Mouse (Mus musculus): ENCODE results near the gene Ager.
A peak's percentile ranks its signal among the peaks of the same experiment; 100 is the strongest.

Gene Ager

GRCm38 (mm10) chr17:34585121-34585520 lies 12.5 kb upstream of the Ager start:
- no peak for DNase-seq (ENCODE audit: low spot score in 2 of 2)

- DNase-seq (ENCODE audit: low spot score in 2 of 2): no peak
Measured at GRCm38 (mm10) chr17:34585877-34586771, 11.5 kb upstream of the Ager start.

DNA sequence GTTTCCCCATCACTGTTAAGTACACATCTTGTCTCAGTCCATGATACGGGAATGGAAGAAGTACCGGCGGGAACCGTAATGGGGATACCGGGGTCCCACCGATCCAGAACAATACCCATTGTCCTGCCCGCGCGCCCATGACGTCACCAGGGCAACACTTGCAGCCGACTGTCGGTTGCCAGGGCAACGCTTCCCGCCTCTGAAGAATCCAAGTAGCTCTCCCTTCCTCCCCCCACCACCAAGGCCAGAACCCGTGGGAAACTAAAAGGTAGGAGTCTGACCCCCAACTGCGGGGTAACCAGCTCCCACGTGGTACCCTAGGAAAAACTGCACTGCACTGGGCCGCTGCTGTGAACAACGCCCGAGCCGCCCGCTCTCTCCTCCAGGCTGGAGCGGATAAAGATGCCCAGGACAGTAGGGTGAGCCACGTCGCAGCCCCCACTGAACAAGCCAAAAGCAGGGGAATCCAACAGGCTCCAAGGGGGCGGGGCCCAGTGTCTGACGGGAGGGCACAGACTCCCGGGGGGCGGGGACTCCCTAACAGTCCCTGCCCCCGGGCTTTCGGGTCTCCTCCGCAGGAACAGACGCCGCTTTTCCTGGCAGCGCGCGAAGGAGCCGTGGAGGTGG lies 10.8 kb upstream of the Ager start:
- peak; percentile 54 to 92 for DNase-seq (ENCODE audit: low spot score in 2 of 2)

DNA sequence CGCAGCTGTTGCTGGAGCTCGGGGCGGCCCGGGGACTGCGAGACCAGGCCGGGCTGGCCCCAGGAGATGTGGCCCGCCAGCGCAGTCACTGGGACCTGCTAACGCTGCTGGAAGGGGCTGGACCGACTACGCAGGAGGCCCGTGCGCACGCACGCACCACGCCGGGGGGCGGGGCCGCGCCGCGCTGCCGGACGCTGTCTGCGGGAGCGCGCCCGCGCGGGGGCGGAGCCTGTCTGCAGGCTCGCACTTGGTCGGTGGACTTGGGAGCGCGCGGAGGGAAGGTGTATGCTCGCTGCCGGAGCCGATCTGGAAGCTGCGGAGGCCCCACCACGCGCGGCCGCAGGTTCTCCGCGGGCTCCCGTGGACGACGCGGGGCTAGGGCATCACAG lies 10.2 kb upstream of the Ager start:
- DNase-seq (ENCODE audit: low spot score in 2 of 2): peak; percentile 96 to 98

DNA sequence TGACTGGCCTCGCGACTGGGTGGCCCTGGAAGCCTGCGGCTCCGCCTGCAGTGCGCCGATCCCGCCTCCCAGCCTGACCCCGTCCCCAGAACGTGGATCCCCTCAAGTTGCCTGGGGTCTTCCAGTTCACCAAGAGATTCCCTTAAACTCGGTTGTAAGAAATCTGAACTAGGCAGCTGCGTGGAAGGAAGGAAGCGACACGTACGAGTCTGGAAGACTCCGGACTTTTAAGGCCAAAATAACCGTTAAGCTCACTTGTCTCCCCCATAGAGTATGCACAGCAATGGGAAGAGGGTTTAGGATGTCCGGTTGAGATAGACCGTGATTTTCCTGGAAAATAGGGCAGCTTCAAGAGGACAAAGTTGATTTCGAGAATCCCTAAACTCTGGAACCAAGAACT lies 9.8 kb upstream of the Ager start:
- no peak for DNase-seq (ENCODE audit: low spot score in 2 of 2)

GRCm38 (mm10) chr17:34588767-34589166 lies 8.9 kb upstream of the Ager start:
- no peak for DNase-seq (ENCODE audit: low spot score in 2 of 2)

DNA sequence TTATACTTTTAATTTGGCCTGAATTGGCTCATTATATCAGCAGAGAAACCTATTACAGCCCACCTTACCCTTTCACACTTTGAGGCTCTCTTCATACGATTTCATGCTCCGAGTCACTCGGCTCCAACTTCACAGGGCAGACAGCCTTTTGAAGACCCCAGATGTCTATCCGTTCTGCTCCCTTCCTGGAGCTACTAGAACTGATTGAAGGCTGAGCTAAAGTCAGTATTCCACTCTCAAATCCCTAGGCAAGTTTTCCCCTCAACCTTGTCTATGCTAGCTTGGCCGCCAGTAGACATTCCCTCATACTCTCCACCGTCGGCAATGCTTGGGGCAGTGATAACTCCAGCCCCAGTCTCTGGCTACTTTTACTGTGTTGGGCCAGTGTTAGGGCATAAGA lies 8.5 kb upstream of the Ager start:
- DNase-seq (ENCODE audit: low spot score in 2 of 2): no peak

- DNase-seq (ENCODE audit: low spot score in 2 of 2): peak in 1 of 2 experiments; percentile 71
Measured at GRCm38 (mm10) chr17:34589681-34590101, 8.0 kb upstream of the Ager start, which contains the start of gene Gpsm3. TSS of gene Gpsm3 (plus strand) at chr17:34589806.

DNA sequence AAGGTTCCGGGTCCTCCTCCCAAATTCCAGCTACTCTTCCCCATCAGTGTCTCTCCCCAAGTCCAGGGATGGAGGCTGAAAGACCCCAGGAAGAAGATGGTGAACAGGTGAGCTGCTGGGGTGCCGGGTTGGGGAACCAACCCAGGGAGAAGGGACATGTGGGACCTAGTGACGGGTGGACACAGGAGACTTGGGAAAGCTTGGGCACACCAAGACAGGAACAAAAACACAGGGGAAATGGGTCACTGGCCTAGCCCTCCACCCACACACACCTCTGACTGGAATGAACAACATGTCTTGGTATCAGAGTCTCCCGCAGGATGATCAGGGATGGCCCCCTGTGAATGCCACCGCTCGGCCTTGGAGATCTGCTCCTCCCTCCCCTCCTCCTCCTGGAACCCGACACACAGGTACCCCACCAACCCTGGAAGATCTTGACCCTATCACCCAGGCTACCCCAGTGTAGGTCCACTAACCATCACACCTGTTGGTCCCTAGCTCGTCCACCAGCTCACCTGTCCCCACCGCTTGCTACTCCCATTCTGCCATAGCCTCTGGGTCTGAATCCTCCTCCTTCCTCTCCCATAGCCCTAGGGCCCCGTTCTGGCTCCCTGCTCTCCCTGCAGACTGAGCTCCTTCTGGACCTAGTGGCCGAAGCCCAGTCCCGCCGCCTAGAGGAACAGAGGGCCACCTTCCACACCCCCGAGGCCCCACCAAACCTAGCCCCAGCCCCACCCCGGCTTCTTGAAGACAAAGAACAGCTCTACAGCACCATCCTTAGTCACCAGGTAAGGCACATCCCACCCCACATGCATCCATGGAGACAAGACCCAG lies 7.3 kb upstream of the Ager start:
- no peak for DNase-seq (ENCODE audit: low spot score in 2 of 2)

- no peak for DNase-seq (ENCODE audit: low spot score in 2 of 2)
Measured at GRCm38 (mm10) chr17:34591029-34591993, 6.4 kb upstream of the Ager start, which contains the start of gene Pbx2. TSS of gene Pbx2 (plus strand) at chr17:34591266.

DNA sequence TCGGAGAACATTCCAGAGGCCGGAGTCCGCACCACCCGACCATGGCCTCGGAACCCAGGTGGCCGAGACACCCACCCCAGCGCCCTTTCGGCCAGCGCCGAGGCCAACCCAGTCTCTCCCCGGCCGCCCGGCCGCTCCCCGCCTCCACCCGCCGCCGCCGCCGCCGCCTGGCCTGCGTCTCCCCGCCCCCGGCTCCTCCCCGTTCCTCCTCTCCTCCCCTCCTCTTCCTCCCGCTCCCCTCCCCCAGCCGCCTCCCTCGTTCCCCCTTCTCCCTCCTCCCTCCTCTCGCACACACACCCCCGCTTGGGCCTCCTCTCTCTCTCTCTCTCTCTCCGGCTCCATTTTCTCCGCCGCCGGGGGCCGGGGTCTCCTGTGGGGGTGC lies 5.7 kb upstream of the Ager start:
- peak; percentile 86 to 95 for DNase-seq (ENCODE audit: low spot score in 2 of 2)

GRCm38 (mm10) chr17:34592581-34593549 lies 4.8 kb upstream of the Ager start:
- no peak for DNase-seq (ENCODE audit: low spot score in 2 of 2)

DNA sequence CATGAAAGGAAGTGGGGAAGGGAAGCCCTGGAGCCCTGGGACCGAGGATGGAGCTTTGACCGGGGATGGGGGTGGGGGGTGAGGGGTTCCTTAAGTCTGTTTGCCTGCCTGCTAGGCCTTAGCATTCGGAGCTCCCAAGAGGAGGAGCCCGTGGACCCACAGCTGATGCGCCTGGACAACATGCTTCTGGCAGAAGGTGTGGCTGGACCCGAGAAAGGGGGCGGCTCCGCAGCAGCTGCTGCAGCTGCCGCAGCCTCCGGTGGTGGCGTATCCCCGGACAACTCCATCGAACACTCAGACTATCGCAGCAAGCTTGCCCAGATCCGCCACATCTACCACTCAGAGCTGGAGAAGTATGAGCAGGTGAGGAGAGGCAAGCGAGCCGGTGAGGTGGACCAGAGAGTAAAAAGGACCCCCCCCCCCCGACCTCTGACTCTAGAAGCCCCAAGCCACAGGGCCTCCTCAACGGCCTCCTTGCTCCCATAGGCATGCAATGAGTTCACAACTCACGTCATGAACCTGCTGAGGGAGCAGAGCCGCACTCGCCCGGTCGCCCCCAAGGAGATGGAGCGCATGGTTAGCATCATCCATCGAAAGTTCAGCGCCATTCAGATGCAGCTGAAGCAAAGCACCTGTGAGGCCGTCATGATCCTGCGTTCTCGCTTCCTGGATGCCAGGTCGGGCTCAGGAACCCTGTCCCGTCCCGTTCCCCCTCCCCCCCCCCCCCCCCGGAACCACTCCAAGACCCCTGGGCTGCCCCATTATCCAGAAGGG lies 3.7 kb upstream of the Ager start:
- DNase-seq (ENCODE audit: low spot score in 2 of 2): peak in 1 of 2 experiments; percentile 57

DNA sequence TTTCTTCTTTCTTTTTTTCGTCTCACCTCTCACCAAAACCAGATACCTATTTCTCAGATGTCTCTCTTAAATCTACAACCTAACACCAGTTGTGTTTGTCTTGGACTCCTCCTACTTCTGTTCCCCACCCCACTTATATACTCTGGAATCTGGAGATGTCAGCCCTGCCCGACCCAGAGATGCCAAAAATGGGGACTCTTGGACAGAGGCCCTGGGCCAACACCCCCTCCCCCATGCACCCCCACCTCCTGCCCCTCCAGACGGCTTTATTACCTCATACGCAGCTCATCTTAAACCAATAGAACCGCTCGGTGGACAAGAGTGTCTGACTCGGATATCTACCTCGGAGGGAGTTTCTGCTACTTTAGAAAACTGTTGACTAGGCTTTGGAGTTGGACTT lies 1.6 kb upstream of the Ager start:
- DNase-seq (ENCODE audit: low spot score in 2 of 2): no peak

DNA sequence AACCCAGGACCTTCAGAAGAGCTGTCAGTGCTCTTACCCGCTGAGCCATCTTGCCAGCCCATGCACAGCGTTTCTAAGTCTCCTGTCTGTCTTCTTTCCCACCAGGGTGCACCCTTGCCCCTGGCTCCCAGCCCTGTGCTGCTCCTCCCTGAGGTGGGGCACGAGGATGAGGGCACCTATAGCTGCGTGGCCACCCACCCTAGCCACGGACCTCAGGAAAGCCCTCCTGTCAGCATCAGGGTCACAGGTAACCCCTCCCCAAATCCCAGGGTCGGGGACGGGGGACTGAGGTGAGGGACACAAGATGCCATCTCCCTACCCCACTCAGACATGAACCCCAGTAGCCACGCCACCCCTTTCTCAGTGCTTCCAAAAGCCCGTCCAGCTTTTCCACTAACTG lies 2.2 kb downstream of the Ager start:
- DNase-seq (ENCODE audit: low spot score in 2 of 2): no peak

DNA sequence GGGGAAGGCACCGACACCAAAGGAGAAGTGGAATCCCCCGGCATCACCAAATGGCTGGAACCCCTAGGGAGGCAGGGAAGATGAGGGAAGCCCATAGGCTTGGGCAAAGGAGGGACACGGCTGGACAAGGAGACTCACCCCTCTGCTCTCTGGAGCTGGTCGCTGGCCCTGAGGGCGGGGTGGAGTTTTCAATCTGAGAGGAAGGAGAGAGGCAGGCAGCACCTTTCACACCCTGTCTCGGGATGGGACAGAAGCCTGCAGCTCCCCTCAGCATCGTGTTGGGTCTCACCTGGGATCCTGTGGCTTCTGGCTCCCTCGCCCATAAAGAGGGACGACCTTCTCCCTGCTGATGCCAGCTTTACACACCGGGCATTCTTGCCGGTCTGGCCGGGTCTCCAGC lies 4.1 kb downstream of the Ager start:
- DNase-seq (ENCODE audit: low spot score in 2 of 2): no peak

- DNase-seq (ENCODE audit: low spot score in 2 of 2): peak; percentile 97 to 99
Measured at GRCm38 (mm10) chr17:34603375-34604060, 5.9 kb downstream of the Ager start, which contains the start of gene Rnf5. TSS of gene Rnf5 (minus strand) at chr17:34603690.

DNA sequence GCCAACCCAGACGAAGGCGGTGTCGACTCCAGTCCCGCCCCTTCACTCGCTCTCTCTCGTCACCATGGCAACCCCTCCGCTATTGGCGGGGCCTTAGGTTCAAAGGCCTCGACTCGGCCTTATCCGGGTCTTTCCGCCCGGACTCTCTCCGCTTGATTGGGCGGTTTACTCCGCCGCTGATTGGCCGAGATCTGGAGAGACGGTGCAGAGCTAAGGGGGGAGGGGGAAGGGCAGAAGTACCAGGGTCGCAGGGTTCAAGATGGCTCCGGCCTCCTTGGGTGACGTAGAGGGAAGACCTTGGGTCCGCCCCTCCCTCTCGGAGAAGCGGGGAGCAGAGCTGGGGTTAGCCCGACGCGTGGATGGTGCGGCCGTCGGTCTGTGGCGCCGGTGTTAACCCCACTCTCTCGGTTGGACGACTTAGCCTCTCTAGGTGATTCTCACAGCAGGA lies 6.4 kb downstream of the Ager start, which contains the start of gene Agpat1:
TSS of gene Agpat1 (plus strand) at position 202 of the 448 bp plus-strand sequence.
- DNase-seq (ENCODE audit: low spot score in 2 of 2): peak; percentile 99
